Mouse (Mus musculus) midbrain, embryonic 14.5 days (tissue): ENCODE results near the gene Fam107b. TPM values are rescaled to one million over a fixed set of nuclear protein-coding genes. Genes with fewer than 3 reads are reported as not detected.

Experiments used
- ATAC-seq: fragments of 200-750 bp; cut with Nextera tagmentation; 2 replicates; pipeline ENCODE4 v1.8.0; 2017; ENCODE audit warnings: moderate number of reproducible peaks, moderate library complexity; ENCODE audit not compliant: low FRiP score, low TSS enrichment
- DNase-seq: peaks from one replicate; pipeline ENCODE4 v3.0.0-alpha.2; 2015
- H3K27ac ChIP-seq: fragments of 300-500 bp; sonication (generic); replicated peaks from 2 replicates; pipeline ENCODE4 v1.5.1; 2014; ENCODE audit warnings: mild to moderate bottlenecking, low read depth, low read length, moderate library complexity
- H3K27me3 ChIP-seq: fragments of 300-500 bp; sonication (generic); 2 replicates; pipeline ENCODE4 v1.6.1; 2014; ENCODE audit warnings: low read length, control low read depth, mixed read lengths; ENCODE audit not compliant: control insufficient read depth, insufficient read depth
- H3K36me3 ChIP-seq: fragments of 300-500 bp; sonication (generic); 2 replicates; pipeline ENCODE4 v1.6.1; 2014; ENCODE audit warnings: low read length, control low read depth; ENCODE audit not compliant: control insufficient read depth, insufficient read depth
- H3K4me1 ChIP-seq: fragments of 300-500 bp; sonication (generic); 2 replicates; pipeline ENCODE4 v1.6.1; 2014; ENCODE audit warnings: mild to moderate bottlenecking, antibody characterized with exemption, low read length, control low read depth; ENCODE audit not compliant: control insufficient read depth, insufficient read depth
- H3K4me2 ChIP-seq: fragments of 300-500 bp; sonication (generic); 2 replicates; pipeline ENCODE4 v1.6.1; 2014; ENCODE audit warnings: mild to moderate bottlenecking, low read length, moderate library complexity
- H3K4me3 ChIP-seq: fragments of 300-500 bp; sonication (generic); replicated peaks from 2 replicates; pipeline ENCODE4 v1.5.1; 2014; ENCODE audit warnings: low read depth, low read length
- H3K9ac ChIP-seq: fragments of 300-500 bp; sonication (generic); replicated peaks from 2 replicates; pipeline ENCODE4 v1.6.1; 2014; ENCODE audit warnings: mild to moderate bottlenecking, low read length, moderate library complexity
- H3K9me3 ChIP-seq: fragments of 300-500 bp; sonication (generic); 2 replicates; pipeline ENCODE4 v1.6.1; 2016; ENCODE audit warnings: low read length, control low read depth, mixed read lengths; ENCODE audit not compliant: control insufficient read depth
- WGBS: fragments of 180-500 bp; shearing (Covaris S2); extraction: QIAGEN DNeasy Blood & Tissue Kit; methylation state at CpG from one replicate; pipeline ENCODE4 v1.1.7; 2014; 5-methylcytosine and 5-hydroxymethylcytosine counted together
- polyA plus RNA-seq: library from polyadenylated mRNA; unstranded; fragments of >200 nt; fragmentation: Nextera tagmentation; extraction: Ambion mirVana; gene quantifications from 2 replicates; pipeline ENCODE4 v1.2.1, GENCODE M21; 2014

Gene Fam107b
- polyA plus RNA-seq, 1 experiment from 2014 or later = 49.0 TPM

- Histone ChIP-seq H3K27me3 (no peaks in the 10 kb centered on the region), H3K27ac (peak overlapping the region; percentile 60), H3K9ac (no peak overlapping the region), H3K4me1 (peaks cover 19% of the 10 kb centered on the region), H3K9me3 (no peaks in the 10 kb centered on the region), H3K4me2 (peak overlapping the region; percentile 8; the same call in 1 of the 2 replicates), H3K4me3 (no peak overlapping the region), H3K36me3 (no peaks in the 10 kb centered on the region)
- peak; percentile 61; the same call in 1 of the 2 replicates for ATAC-seq
- peak; percentile 67 for DNase-seq
- 45% methylated on average over 6 of the region's 6 CpGs for WGBS
These were observed 172.2 kb downstream of the Fam107b start for GRCm38 (mm10) chr2:3742519-3742918.

GRCm38 (mm10) chr2:3745041-3745440, 174.8 kb downstream of the Fam107b start:
- no peak overlapping the region for H3K27ac ChIP-seq
- no peak for DNase-seq
- no peak overlapping the region for H3K4me3 ChIP-seq
- H3K4me2 ChIP-seq = no peak overlapping the region
- H3K27me3 ChIP-seq = no peaks in the 10 kb centered on the region
- no peaks in the 10 kb centered on the region for H3K36me3 ChIP-seq
- WGBS = 70% methylated on average over 3 of the region's 3 CpGs
- ATAC-seq = no peak
- peaks cover 10% of the 10 kb centered on the region for H3K4me1 ChIP-seq
- H3K9ac ChIP-seq = no peak overlapping the region
- no peaks in the 10 kb centered on the region for H3K9me3 ChIP-seq

- WGBS = 86% methylated on average over 13 of the region's 13 CpGs
- H3K36me3 ChIP-seq = no peaks in the 10 kb centered on the region
- DNase-seq (no peak), ATAC-seq (no peak)
- no peak overlapping the region for H3K27ac ChIP-seq
- H3K27me3 ChIP-seq = no peaks in the 10 kb centered on the region
- no peaks in the 10 kb centered on the region for H3K9me3 ChIP-seq
- H3K4me1 ChIP-seq = peaks cover 10% of the 10 kb centered on the region
- H3K4me3 ChIP-seq = no peak overlapping the region
- H3K4me2 ChIP-seq = no peak overlapping the region
- H3K9ac ChIP-seq = no peak overlapping the region
These were observed 175.8 kb downstream of the Fam107b start for GRCm38 (mm10) chr2:3745910-3746606.

GRCm38 (mm10) chr2:3748714-3749503, 178.6 kb downstream of the Fam107b start:
- no peak overlapping the region for H3K4me3 ChIP-seq
- 85% methylated on average over 12 of the region's 12 CpGs for WGBS
- ATAC-seq (no peak), DNase-seq (no peak)
- H3K27me3 ChIP-seq = no peaks in the 10 kb centered on the region
- H3K9ac ChIP-seq = no peak overlapping the region
- no peak overlapping the region for H3K4me2 ChIP-seq
- H3K36me3 ChIP-seq = no peaks in the 10 kb centered on the region
- H3K9me3 ChIP-seq = no peaks in the 10 kb centered on the region
- no peak overlapping the region for H3K27ac ChIP-seq
- 0 out of 2 replicates have a peak, but pooled peaks cover 3% of the 10 kb centered on the region for H3K4me1 ChIP-seq

- Histone ChIP-seq H3K9ac (no peak overlapping the region), H3K4me1 (0 out of 2 replicates have a peak, but pooled peaks cover 6% of the 10 kb centered on the region), H3K27me3 (no peaks in the 10 kb centered on the region), H3K4me2 (no peak overlapping the region), H3K27ac (no peak overlapping the region), H3K36me3 (no peaks in the 10 kb centered on the region), H3K4me3 (no peak overlapping the region), H3K9me3 (no peaks in the 10 kb centered on the region)
- 68% methylated on average over 6 of the region's 6 CpGs for WGBS
- no peak for ATAC-seq
- DNase-seq = no peak
These were observed 179.3 kb downstream of the Fam107b start for GRCm38 (mm10) chr2:3749504-3750024.

- Histone ChIP-seq H3K9me3 (no peaks in the 10 kb centered on the region), H3K4me2 (no peak overlapping the region), H3K27me3 (no peaks in the 10 kb centered on the region), H3K9ac (no peak overlapping the region), H3K4me3 (no peak overlapping the region), H3K36me3 (no peaks in the 10 kb centered on the region), H3K27ac (no peak overlapping the region), H3K4me1 (0 out of 2 replicates have a peak, but pooled peaks cover 6% of the 10 kb centered on the region)
- 92% methylated on average over 9 of the region's 9 CpGs for WGBS
- no peak for ATAC-seq
- DNase-seq = no peak
These were observed 179.8 kb downstream of the Fam107b start for GRCm38 (mm10) chr2:3750126-3750525.

- Histone ChIP-seq H3K27me3 (no peaks in the 10 kb centered on the region), H3K9ac (no peak overlapping the region), H3K27ac (no peak overlapping the region), H3K36me3 (no peaks in the 10 kb centered on the region), H3K9me3 (no peaks in the 10 kb centered on the region), H3K4me2 (no peak overlapping the region), H3K4me3 (no peak overlapping the region), H3K4me1 (peaks cover 21% of the 10 kb centered on the region; the same call in 1 of the 2 replicates)
- 83% methylated on average over 7 of the region's 7 CpGs for WGBS
- DNase-seq = no peak
- ATAC-seq = no peak
These were observed 182.1 kb downstream of the Fam107b start for GRCm38 (mm10) chr2:3752365-3752764.

GRCm38 (mm10) chr2:3752893-3753292, 182.6 kb downstream of the Fam107b start:
- no peak overlapping the region for H3K4me2 ChIP-seq
- ATAC-seq (no peak), DNase-seq (no peak)
- H3K4me1 ChIP-seq = peaks cover 21% of the 10 kb centered on the region; the same call in 1 of the 2 replicates
- H3K4me3 ChIP-seq = no peak overlapping the region
- no peak overlapping the region for H3K27ac ChIP-seq
- no peaks in the 10 kb centered on the region for H3K27me3 ChIP-seq
- no peaks in the 10 kb centered on the region for H3K36me3 ChIP-seq
- no peaks in the 10 kb centered on the region for H3K9me3 ChIP-seq
- no peak overlapping the region for H3K9ac ChIP-seq
- 89% methylated on average over 5 of the region's 5 CpGs for WGBS
